In the genomic region with DNA sequence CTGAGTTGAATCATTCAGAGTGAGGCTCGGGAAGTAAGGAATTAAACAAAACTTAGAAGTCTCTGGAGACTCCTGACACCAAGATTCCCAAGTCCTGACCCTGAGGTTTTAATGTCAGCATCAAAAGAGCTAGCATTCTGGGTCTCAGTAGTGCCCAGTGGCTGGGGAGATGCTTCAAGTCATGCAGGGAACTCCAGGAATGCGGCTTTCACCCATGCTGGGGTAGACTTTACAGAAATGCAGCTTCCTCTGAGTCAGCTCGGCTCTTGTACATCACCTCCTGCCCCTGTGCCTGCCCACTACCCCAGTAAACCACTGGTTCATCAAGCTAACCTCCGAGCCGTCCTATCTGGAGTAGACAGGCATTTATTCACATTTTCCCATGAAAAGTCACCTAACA, we compare ENCODE assay signal across 26 mouse cellular contexts.
"Had no signal": no experiment of that assay in that cellular context is flagged by ENCODE, and none has a peak within 500 bp of the region (broad histone marks: within the 10 kb centered on the region; RNA-seq: fewer than 3 reads in every experiment).

No protein-coding gene starts in this region.

- H3K4me3 ChIP-seq: embryonic facial prominence, embryonic 10.5 days; embryonic facial prominence, embryonic 12.5 days; embryonic facial prominence, embryonic 13.5 days; embryonic facial prominence, embryonic 15.5 days; erythroblast, embryonic 14.5 days; forebrain, embryonic 10.5 days; forebrain, embryonic 12.5 days; forebrain, embryonic 13.5 days; forebrain, embryonic 15.5 days; gastrocnemius, adult 2 months; heart, adult 2 months had no signal

- H3K9ac ChIP-seq: embryonic facial prominence, embryonic 12.5 days; embryonic facial prominence, embryonic 13.5 days; embryonic facial prominence, embryonic 15.5 days; forebrain, embryonic 12.5 days; forebrain, embryonic 13.5 days; forebrain, embryonic 15.5 days; forebrain, postnatal 0 days had no signal

- DNase-seq: cerebellum, adult 9-10 months; cerebellum, adult 9-11 months; cerebellum, postnatal 10 days; cerebellum, postnatal 14 days; cerebellum, postnatal 25 days; cerebellum, postnatal 36 days; embryo, embryonic 11 days; forebrain, postnatal 0 days; gastrocnemius, adult 2 months; gastrocnemius, postnatal 10 days; gastrocnemius, postnatal 14 days; gastrocnemius, postnatal 25 days; gastrocnemius, postnatal 36 days; heart, adult 18-20 months; heart, adult 2 months had no signal

- H3K4me1 ChIP-seq: embryonic facial prominence, embryonic 12.5 days; embryonic facial prominence, embryonic 13.5 days; embryonic facial prominence, embryonic 15.5 days had no signal

- H3K27ac ChIP-seq: embryonic facial prominence, embryonic 10.5 days; embryonic facial prominence, embryonic 12.5 days; embryonic facial prominence, embryonic 13.5 days; embryonic facial prominence, embryonic 15.5 days; forebrain, embryonic 10.5 days; forebrain, embryonic 12.5 days; forebrain, embryonic 13.5 days; forebrain, embryonic 15.5 days; gastrocnemius, adult 2 months; heart, adult 2 months had no signal

- H3K36me3 ChIP-seq: embryonic facial prominence, embryonic 10.5 days; embryonic facial prominence, embryonic 12.5 days; embryonic facial prominence, embryonic 13.5 days; embryonic facial prominence, embryonic 15.5 days; forebrain, embryonic 10.5 days; forebrain, embryonic 12.5 days; forebrain, embryonic 15.5 days had no signal

- H3K9me3 ChIP-seq: embryonic facial prominence, embryonic 10.5 days; embryonic facial prominence, embryonic 12.5 days; embryonic facial prominence, embryonic 13.5 days; embryonic facial prominence, embryonic 15.5 days; forebrain, embryonic 10.5 days; forebrain, embryonic 12.5 days; forebrain, embryonic 13.5 days; forebrain, embryonic 15.5 days had no signal

- H3K4me2 ChIP-seq: embryonic facial prominence, embryonic 12.5 days; embryonic facial prominence, embryonic 13.5 days; embryonic facial prominence, embryonic 15.5 days; forebrain, embryonic 12.5 days; forebrain, embryonic 13.5 days; forebrain, embryonic 15.5 days had no signal

- H3K27me3 ChIP-seq: embryonic facial prominence, embryonic 12.5 days; embryonic facial prominence, embryonic 13.5 days; embryonic facial prominence, embryonic 15.5 days; forebrain, embryonic 12.5 days; forebrain, embryonic 13.5 days; forebrain, embryonic 15.5 days had no signal

- ATAC-seq: forebrain, embryonic 13.5 days; forebrain, embryonic 14.5 days; forebrain, embryonic 15.5 days; forebrain, embryonic 16.5 days; forebrain, postnatal 0 days had no signal
